Mouse (Mus musculus) heart, postnatal 0 days (tissue): ENCODE data around the gene Ankrd13b.

Experiments used
- CTCF ChIP-seq: IDR thresholded peaks from 2 replicates; pipeline ENCODE4 v1.5.1; 2016; ENCODE audit warnings: antibody characterized with exemption, control low read depth, low read depth
- EP300 ChIP-seq: IDR thresholded peaks from 2 replicates; pipeline ENCODE4 v1.6.1; 2016; ENCODE audit warnings: antibody characterized with exemption, low read depth

DNA sequence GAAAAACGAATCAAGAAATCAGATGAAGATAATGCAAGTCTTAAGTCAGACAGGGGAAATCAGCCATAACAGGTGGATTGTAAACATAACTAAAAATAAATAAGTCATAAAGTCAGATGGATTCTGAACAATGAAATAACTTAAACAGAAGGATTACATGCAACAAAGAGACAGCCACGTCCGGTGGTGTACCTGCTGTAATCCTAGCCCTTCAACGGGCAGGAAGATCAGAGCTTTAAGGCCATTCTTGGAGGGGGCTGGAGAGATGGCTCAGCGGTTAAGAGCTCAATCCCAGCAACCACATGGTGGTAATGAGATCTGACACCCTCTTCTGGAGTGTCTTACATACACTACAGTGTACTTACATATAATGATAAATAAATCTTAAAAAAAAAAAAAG is 21.9 kb upstream of the Ankrd13b start:
- TF ChIP-seq CTCF (no peak), EP300 (no peak)
